Mouse (Mus musculus) forelimb bud, embryonic 11.5 days (tissue): ENCODE measurements at regions not wholly inside any gene's neighbourhood (a gene's known extent, or its start where the extent isn't known, plus 50 kb on each side); places are given as distances from the start of the nearest gene placed in this dataset.

Experiments used
- DNase-seq: peaks from one replicate; pipeline ENCODE4 v3.0.0-alpha.2; 2012; ENCODE audit warnings: low read depth, low spot score

DNA sequence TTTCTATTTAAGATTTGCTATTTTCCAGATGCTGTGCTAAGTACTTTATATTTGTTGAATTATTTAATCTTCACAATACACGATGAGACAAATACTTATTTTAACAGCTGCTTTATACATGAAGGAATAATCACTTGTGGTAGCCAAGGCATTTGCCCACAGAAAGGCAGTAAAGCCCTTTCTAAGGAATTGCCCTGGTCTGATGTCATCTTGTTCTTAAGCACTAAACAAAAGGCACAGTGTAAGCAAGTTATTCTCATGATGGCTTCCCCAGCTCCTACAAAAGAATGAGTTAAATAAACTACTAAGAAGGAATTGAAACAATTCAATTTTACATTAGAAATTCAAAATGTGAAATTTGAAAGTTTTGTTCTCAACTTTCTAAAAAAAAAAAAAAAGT is 358.8 kb downstream of the Cenpc1 start:
- DNase-seq = peak; percentile 19

DNA sequence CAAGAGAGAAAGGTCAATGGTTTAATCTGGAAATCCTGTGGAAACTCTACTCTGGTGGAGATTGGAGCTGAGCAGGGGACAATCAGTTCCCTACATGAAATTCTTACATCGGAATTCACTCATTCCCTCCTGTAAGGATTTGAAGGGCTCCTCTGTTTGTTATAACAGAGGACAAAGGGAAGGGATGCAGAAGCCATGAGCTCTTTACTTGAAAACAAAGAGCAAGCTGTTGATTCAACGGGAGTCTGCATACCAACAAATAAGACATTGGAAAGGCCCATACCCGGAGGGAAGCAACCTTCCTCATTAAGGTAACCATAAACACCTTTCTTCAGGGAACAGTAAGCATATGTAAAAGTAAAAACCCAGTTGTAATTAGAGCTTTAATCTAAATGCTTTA is 359.3 kb downstream of the Cenpc1 start:
- DNase-seq = peak; percentile 48

GRCm38 (mm10) chr5:85677872-85678271 is 387.5 kb downstream of the Cenpc1 start:
- no peak for DNase-seq

DNA sequence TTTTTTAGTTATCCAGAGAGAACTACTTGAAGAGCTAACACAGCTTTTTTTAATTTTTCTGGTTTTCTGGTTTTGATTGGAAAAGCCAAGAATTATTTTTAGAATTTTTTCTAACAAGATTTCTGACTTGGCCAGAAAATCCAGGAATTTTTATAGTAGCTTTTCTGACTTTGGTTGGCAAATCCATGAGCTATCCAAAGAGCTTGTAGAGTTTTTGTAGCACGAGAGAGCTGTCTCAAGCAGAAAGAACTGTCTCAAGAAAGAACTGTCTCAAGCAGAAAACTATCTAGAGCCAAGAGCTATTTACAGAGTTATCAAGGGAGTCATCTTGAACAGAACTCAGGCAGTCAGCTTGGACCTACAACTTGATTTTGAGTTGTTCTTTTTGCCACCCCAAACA is 394.3 kb downstream of the Cenpc1 start:
- no peak for DNase-seq

- DNase-seq = no peak
Observed at GRCm38 (mm10) chr5:85661487-85661886, 403.9 kb downstream of the Cenpc1 start.

- no peak for DNase-seq
Observed at GRCm38 (mm10) chr5:85621078-85621477, 444.3 kb downstream of the Cenpc1 start.

DNA sequence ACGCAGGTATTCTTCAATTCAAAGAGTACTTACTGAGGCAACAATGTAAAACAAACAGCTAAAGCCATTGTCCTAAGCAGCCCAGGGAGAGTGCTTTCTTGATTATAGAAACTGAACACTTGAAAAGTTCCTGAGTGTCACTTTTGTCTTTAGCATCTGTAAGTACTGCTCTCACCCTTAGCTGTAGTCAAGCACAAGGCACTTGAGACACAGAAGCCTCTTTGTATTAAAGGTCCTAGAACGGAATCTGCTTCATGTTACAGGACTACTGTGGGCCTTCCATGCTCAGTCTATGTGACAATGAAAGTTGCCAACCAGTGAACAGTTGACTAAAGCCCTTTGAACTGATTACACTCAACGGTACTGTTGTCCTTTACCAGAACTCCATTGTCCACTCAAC is 450.6 kb downstream of the Cenpc1 start:
- DNase-seq = no peak

GRCm38 (mm10) chr5:85612606-85613005 is 452.8 kb downstream of the Cenpc1 start:
- DNase-seq = no peak

GRCm38 (mm10) chr5:85609104-85609503 is 456.3 kb downstream of the Cenpc1 start:
- DNase-seq = no peak

DNA sequence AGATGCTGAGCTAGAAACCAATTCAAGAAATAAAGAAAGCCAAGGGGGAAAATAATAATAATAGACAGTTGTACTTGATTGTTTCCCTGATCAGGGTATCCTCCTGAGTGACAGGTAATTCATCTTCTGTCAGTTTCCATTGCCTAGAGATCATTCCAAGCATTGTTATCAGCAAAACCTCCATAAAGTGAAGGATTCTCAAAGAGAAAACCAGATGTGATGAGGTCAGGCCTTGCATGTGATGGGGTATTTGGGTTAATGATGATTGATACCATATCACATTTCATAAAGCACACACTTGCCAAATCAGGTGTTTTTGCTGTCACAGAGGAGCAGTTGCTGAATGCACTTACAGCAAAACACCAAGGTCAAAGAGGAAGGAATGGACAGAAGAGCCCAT is 467.2 kb downstream of the Cenpc1 start:
- DNase-seq = no peak

GRCm38 (mm10) chr5:85595082-85595447 is 470.3 kb downstream of the Cenpc1 start:
- no peak for DNase-seq

DNA sequence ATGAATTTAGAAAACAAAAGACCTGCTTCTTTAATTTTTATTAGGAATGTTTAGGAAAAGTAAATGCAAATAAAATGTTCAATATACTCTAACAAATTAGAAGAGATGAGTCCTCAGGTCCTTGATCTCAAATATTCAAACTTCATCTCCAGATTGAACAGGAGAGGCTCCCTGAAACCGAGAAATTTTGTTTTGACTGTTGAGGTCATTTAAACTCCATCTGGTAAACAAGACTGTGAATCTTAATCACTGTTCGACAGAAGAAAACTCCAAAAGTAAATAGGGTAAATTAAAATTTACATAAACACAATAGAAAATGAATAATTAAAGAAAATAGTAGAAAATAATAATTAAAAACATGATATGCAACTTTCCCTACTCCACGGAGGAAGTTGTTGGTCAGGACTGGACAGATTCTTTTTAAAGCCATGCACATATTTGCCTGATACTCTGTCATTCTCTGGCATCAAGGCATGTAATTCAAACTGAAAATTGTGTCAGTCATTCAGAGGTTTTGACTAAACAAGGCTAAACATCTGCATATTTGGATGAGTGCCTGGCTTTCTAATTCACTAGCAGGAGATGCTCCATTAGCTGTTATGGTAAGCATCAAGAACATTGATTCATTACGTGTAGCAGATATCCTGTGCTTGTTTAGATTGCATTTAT is 470.8 kb downstream of the Cenpc1 start:
- no peak for DNase-seq

- peak; percentile 35 for DNase-seq
Observed at GRCm38 (mm10) chr5:85592236-85592635, 473.1 kb downstream of the Cenpc1 start.

DNA sequence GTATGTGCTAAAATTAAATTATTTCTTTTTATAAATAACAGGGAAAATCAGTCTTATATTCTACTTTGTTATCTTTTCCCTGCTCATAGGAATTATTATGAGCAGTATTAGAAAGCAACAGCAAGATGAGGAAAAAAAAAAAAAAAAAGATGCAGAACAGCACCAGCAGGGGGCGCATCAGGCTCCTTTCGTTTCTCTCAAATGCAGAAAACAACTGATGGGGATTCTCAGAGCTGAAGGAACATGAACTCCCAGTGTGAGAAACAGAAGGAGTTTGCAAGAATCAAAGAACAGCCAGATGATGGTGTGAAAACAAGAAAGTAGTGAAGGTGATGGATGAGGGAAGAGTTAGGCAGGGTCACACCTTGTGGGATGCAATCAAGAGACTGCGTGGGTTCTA is 478.7 kb downstream of the Cenpc1 start:
- DNase-seq = peak; percentile 29

- no peak for DNase-seq
Observed at GRCm38 (mm10) chr5:85572531-85572930, 492.9 kb downstream of the Cenpc1 start.

GRCm38 (mm10) chr5:85571967-85572366 is 493.4 kb downstream of the Cenpc1 start:
- DNase-seq = no peak

- no peak for DNase-seq
Observed at GRCm38 (mm10) chr5:85571381-85571780, 494.0 kb downstream of the Cenpc1 start.

GRCm38 (mm10) chr5:85536329-85536728 is 529.1 kb downstream of the Cenpc1 start:
- no peak for DNase-seq

- DNase-seq = no peak
Observed at GRCm38 (mm10) chr5:85525385-85526194, 539.8 kb downstream of the Cenpc1 start.

DNA sequence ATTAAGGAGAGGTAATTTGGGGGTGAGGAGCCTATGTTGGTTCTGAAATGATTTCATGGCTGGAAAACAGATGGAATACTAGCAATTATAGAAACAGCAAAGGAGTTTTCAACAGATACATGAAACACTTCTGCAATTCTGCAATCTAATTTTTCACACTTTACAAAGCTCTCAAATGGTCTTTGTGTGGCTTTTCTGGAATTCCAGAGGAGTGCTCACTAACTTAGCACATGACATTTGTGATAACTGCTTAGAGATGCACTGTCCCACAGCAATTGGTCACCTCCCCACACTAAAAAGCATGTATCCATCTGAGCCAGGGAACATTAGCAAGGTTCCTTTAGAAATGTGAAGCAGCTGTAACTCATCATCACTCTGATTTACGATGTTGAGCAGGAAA is 560.1 kb downstream of the Cenpc1 start:
- no peak for DNase-seq

- DNase-seq = no peak
Observed at GRCm38 (mm10) chr5:85497261-85497660, 568.1 kb downstream of the Cenpc1 start.

GRCm38 (mm10) chr5:85485733-85486322 is 579.6 kb downstream of the Cenpc1 start:
- no peak for DNase-seq

DNA sequence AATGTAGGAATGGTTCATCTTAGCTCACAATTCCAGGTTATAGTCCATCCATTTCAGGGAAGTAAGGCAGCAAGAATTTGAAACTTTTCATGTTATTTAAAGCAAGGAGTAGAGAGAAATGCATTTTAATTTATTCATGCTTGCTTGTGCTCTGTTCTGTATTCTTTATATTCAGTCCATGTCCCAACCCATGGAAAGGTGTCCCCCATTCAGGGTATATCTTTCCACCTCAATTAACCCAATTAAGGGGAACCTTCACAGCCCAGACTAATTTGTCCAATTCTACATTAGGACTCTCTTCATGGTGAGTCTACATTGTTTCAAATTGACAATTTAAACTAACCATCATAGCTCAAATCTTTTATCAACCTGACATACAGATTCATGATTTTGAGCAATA is 580.2 kb downstream of the Cenpc1 start:
- DNase-seq = no peak
